Mouse (Mus musculus): ENCODE measurements around the gene Rbsn. TPM values are rescaled to one million over a fixed set of nuclear protein-coding genes. Genes with fewer than 3 reads are reported as not detected.
A peak's percentile ranks its signal among the peaks of the same experiment; 100 is the strongest.

Rbsn gene
- 7.6 and 9.6 TPM in 2 replicates for polyA plus RNA-seq (2015; fragmentation: Nextera tagmentation; extraction: Ambion mirVana)

- peak within 1 kb of the TSS; percentile 41 for H3K27ac ChIP-seq (ENCODE audit: low read depth, low read length)
- peaks cover 5% of the 10 kb centered on the region for H3K36me3 ChIP-seq (ENCODE audit: control insufficient read depth, insufficient read depth)
- H3K4me2 ChIP-seq (replicated peaks; ENCODE audit: low read depth) = peak within 1 kb of the TSS; percentile 91
- H3K4me1 ChIP-seq (replicated peaks; ENCODE audit: control insufficient read depth, insufficient read depth, low read length) = peaks cover 3% of the 10 kb centered on the region; the same call in 1 of the 2 replicates
- ATAC-seq = peak; percentile 94
- H3K9me3 ChIP-seq (ENCODE audit: control insufficient read depth) = no peaks in the 10 kb centered on the region
- H3K9ac ChIP-seq (ENCODE audit: low read depth, low read length) = peak within 1 kb of the TSS; percentile 82
- TF ChIP-seq CTCF (IDR thresholded peaks at IDR 0.05; ENCODE audit: low read depth) = peak; percentile 40; the same call in 1 of the 2 replicates
- 10% methylated on average over 35 of the region's 35 CpGs for WGBS
- H3K4me3 ChIP-seq (ENCODE audit: low read depth, low read length) = peak within 1 kb of the TSS; percentile 87
- H3K27me3 ChIP-seq (replicated peaks; ENCODE audit: control insufficient read depth, insufficient read depth, low read length) = no peaks in the 10 kb centered on the region
These were observed at the start of gene Rbsn for GRCm38 (mm10) chr6:92214773-92215449. Rbsn (minus strand) TSS chr6:92214925.

- WGBS = 57% methylated on average over 4 of the region's 4 CpGs
- no peak overlapping the region for H3K9ac ChIP-seq (ENCODE audit: low read depth, low read length)
- ATAC-seq = no peak
These were observed 46.6 kb upstream of the Rbsn start for GRCm38 (mm10) chr6:92261162-92261843.

GRCm38 (mm10) chr6:92255346-92255745, 40.6 kb upstream of the Rbsn start:
- no peaks in the 10 kb centered on the region for H3K27me3 ChIP-seq (replicated peaks; ENCODE audit: control insufficient read depth, insufficient read depth, low read length)
- no peak overlapping the region for H3K4me3 ChIP-seq (ENCODE audit: low read depth, low read length)
- no peaks in the 10 kb centered on the region for H3K4me1 ChIP-seq (replicated peaks; ENCODE audit: control insufficient read depth, insufficient read depth, low read length)
- H3K9ac ChIP-seq (ENCODE audit: low read depth, low read length) = no peak overlapping the region
- 0 out of 2 replicates have a peak, but pooled peaks cover 4% of the 10 kb centered on the region for H3K9me3 ChIP-seq (ENCODE audit: control insufficient read depth)
- H3K4me2 ChIP-seq (replicated peaks; ENCODE audit: low read depth) = no peak overlapping the region
- no peak overlapping the region for H3K27ac ChIP-seq (ENCODE audit: low read depth, low read length)
- H3K36me3 ChIP-seq (ENCODE audit: control insufficient read depth, insufficient read depth) = no peaks in the 10 kb centered on the region
- ATAC-seq = no peak
- TF ChIP-seq CTCF (IDR thresholded peaks at IDR 0.05; ENCODE audit: low read depth) = 0 out of 2 replicates have a peak, but pooled peaks have one; percentile 9

More at GRCm38 (mm10) chr6:92261162-92261843, 46.6 kb upstream of the Rbsn start:
- Histone ChIP-seq H3K9me3 (ENCODE audit: control insufficient read depth) (no peaks in the 10 kb centered on the region), H3K27ac (ENCODE audit: low read depth, low read length) (no peak overlapping the region), H3K27me3 (replicated peaks; ENCODE audit: control insufficient read depth, insufficient read depth, low read length) (no peaks in the 10 kb centered on the region), H3K4me3 (ENCODE audit: low read depth, low read length) (no peak overlapping the region), H3K4me1 (replicated peaks; ENCODE audit: control insufficient read depth, insufficient read depth, low read length) (no peaks in the 10 kb centered on the region), H3K36me3 (ENCODE audit: control insufficient read depth, insufficient read depth) (no peaks in the 10 kb centered on the region), H3K4me2 (replicated peaks; ENCODE audit: low read depth) (no peak overlapping the region)
- TF ChIP-seq CTCF (IDR thresholded peaks at IDR 0.05; ENCODE audit: low read depth) = no peak

GRCm38 (mm10) chr6:92253253-92253870, 38.6 kb upstream of the Rbsn start:
- Histone ChIP-seq H3K36me3 (ENCODE audit: control insufficient read depth, insufficient read depth) (no peaks in the 10 kb centered on the region), H3K9me3 (ENCODE audit: control insufficient read depth) (0 out of 2 replicates have a peak, but pooled peaks cover 4% of the 10 kb centered on the region), H3K27ac (ENCODE audit: low read depth, low read length) (no peak overlapping the region), H3K4me2 (replicated peaks; ENCODE audit: low read depth) (no peak overlapping the region), H3K9ac (ENCODE audit: low read depth, low read length) (no peak overlapping the region), H3K4me3 (ENCODE audit: low read depth, low read length) (no peak overlapping the region), H3K4me1 (replicated peaks; ENCODE audit: control insufficient read depth, insufficient read depth, low read length) (no peaks in the 10 kb centered on the region), H3K27me3 (replicated peaks; ENCODE audit: control insufficient read depth, insufficient read depth, low read length) (no peaks in the 10 kb centered on the region)
- TF ChIP-seq CTCF (IDR thresholded peaks at IDR 0.05; ENCODE audit: low read depth) = no peak
- no peak for ATAC-seq
- WGBS = 57% methylated on average over 3 of the region's 3 CpGs

- Histone ChIP-seq H3K4me3 (ENCODE audit: low read depth, low read length) (no peak overlapping the region), H3K4me2 (replicated peaks; ENCODE audit: low read depth) (no peak overlapping the region), H3K36me3 (ENCODE audit: control insufficient read depth, insufficient read depth) (no peaks in the 10 kb centered on the region), H3K9ac (ENCODE audit: low read depth, low read length) (no peak overlapping the region), H3K27ac (ENCODE audit: low read depth, low read length) (no peak overlapping the region), H3K4me1 (replicated peaks; ENCODE audit: control insufficient read depth, insufficient read depth, low read length) (no peaks in the 10 kb centered on the region), H3K9me3 (ENCODE audit: control insufficient read depth) (no peaks in the 10 kb centered on the region), H3K27me3 (replicated peaks; ENCODE audit: control insufficient read depth, insufficient read depth, low read length) (peaks cover 13% of the 10 kb centered on the region; the same call in 1 of the 2 replicates)
- no peak for ATAC-seq
- TF ChIP-seq CTCF (IDR thresholded peaks at IDR 0.05; ENCODE audit: low read depth) = no peak
- WGBS = 36% methylated on average over 7 of the region's 7 CpGs
These were observed 32.6 kb upstream of the Rbsn start for GRCm38 (mm10) chr6:92247215-92247919.
